ENCODE assay signal across 19 mouse cellular contexts in the genomic region with DNA sequence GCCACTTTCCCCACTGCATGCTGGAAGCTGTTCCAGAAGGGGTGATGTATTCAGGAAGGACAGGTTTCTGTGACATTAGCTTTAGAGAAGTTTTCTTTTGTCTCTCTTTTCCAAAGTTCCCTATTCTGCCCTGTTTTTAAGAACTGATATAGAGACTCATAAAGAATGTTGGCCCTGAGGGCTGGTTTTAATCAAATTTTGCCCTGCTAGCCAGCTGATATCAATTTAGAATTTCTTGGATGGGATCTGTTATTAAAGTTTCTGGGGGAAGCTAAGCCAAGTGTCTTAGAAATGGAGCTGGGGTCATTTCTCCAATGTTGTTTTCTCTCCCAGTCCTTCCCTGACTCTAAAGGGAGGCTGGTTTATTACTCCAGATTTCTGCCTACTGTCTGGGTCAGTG. TPM values are rescaled to one million over a fixed set of nuclear protein-coding genes. Genes with fewer than 3 reads are reported as not detected.
"Had no signal": no experiment of that assay in that cellular context is flagged by ENCODE, and none has a peak within 500 bp of the region (broad histone marks: within the 10 kb centered on the region; RNA-seq: fewer than 3 reads in every experiment).

No protein-coding gene starts in this region.

- DNase-seq: kidney, postnatal 25 days; layer of hippocampus, adult 9-11 months; liver, postnatal 0 days; lung, postnatal 14 days; lung, postnatal 4 days; midbrain, embryonic 14.5 days; thymus, adult 18-20 months; thymus, postnatal 36 days had no signal

- ATAC-seq: liver, postnatal 0 days had no signal

- H3K4me2 ChIP-seq: liver, embryonic 11.5 days; lung, embryonic 15.5 days; midbrain, embryonic 11.5 days had no signal

- H3K9ac ChIP-seq: liver, embryonic 14.5 days; liver, postnatal 0 days; lung, embryonic 15.5 days had no signal

- H3K27ac ChIP-seq: kidney, postnatal 0 days; layer of hippocampus, adult 2 months; liver, embryonic 14.5 days; lung, embryonic 15.5 days had no signal

- H3K36me3 ChIP-seq: lung, embryonic 15.5 days had no signal

- H3K4me3 ChIP-seq: layer of hippocampus, adult 2 months; lung, embryonic 15.5 days had no signal

- H3K9me3 ChIP-seq: lung, embryonic 15.5 days had no signal

- H3K4me1 ChIP-seq: lung, embryonic 15.5 days had no signal

- H3K27me3 ChIP-seq: lung, embryonic 15.5 days had no signal

RNA-seq across cellular contexts. Expression of a gene that starts 38.7 kb away (rescaled TPM):
- polyA plus RNA-seq: kidney, embryonic 14.5 days; kidney, postnatal 0 days; limb, embryonic 11.5 days; liver, embryonic 11.5 days; liver, embryonic 14.5 days; neural tube, embryonic 14.5 days; small intestine, adult 2 months; testis, adult 2 months had no signal
